Mouse (Mus musculus) hindbrain, embryonic 12.5 days (tissue): ENCODE measurements around the gene Tsnaxip1. TPM values are rescaled to one million over a fixed set of nuclear protein-coding genes. Genes with fewer than 3 reads are reported as not detected.

ENCODE experiments used
- ATAC-seq: fragments of 200-750 bp; cut with Nextera tagmentation; 2 replicates; pipeline ENCODE4 v1.8.0; 2017; ENCODE audit warnings: moderate TSS enrichment; ENCODE audit not compliant: low FRiP score
- H3K27ac ChIP-seq: fragments of 300-500 bp; sonication (generic); 2 replicates; pipeline ENCODE4 v1.5.1; 2016; ENCODE audit warnings: mild to moderate bottlenecking
- H3K27me3 ChIP-seq: fragments of 300-500 bp; sonication (generic); 2 replicates; pipeline ENCODE4 v1.6.1; 2016; ENCODE audit warnings: mild to moderate bottlenecking
- H3K36me3 ChIP-seq: fragments of 300-500 bp; sonication (generic); 2 replicates; pipeline ENCODE4 v1.6.1; 2016; ENCODE audit warnings: mild to moderate bottlenecking
- H3K4me1 ChIP-seq: fragments of 300-500 bp; sonication (generic); 2 replicates; pipeline ENCODE4 v1.6.1; 2016
- H3K4me2 ChIP-seq: fragments of 300-500 bp; sonication (generic); replicated peaks from 2 replicates; pipeline ENCODE4 v1.6.1; 2016; ENCODE audit warnings: mild to moderate bottlenecking
- H3K4me3 ChIP-seq: fragments of 300-500 bp; sonication (generic); 2 replicates; pipeline ENCODE4 v1.5.1; 2016; ENCODE audit warnings: mild to moderate bottlenecking
- H3K9ac ChIP-seq: fragments of 300-500 bp; sonication (generic); 2 replicates; pipeline ENCODE4 v1.6.1; 2016; ENCODE audit warnings: mild to moderate bottlenecking, moderate library complexity
- H3K9me3 ChIP-seq: fragments of 300-500 bp; sonication (generic); replicated peaks from 2 replicates; pipeline ENCODE4 v1.6.1; 2016; ENCODE audit warnings: mild to moderate bottlenecking
- WGBS: fragments of 180-500 bp; shearing (Covaris S2); methylation state at CpG from one replicate; pipeline ENCODE4 v1.1.7; 2016; 5-methylcytosine and 5-hydroxymethylcytosine counted together
- polyA plus RNA-seq: library from polyadenylated mRNA; unstranded; fragments of >200 nt; fragmentation: Nextera tagmentation; extraction: Ambion mirVana; gene quantifications from 2 replicates; pipeline ENCODE4 v1.2.1, GENCODE M21; 2016

Tsnaxip1 gene
- polyA plus RNA-seq, 1 experiment from 2014 or later: 0.84 TPM

- 94% methylated on average over 12 of the region's 12 CpGs for WGBS
- peaks cover 9% of the 10 kb centered on the region for H3K4me1 ChIP-seq
- H3K27ac ChIP-seq: no peak overlapping the region
Measured at GRCm38 (mm10) chr8:105889756-105890465, 62.4 kb downstream of the Tsnaxip1 start.

GRCm38 (mm10) chr8:105890870-105891269, 63.3 kb downstream of the Tsnaxip1 start:
- Histone ChIP-seq H3K36me3 (peaks cover 82% of the 10 kb centered on the region), H3K4me1 (peaks cover 9% of the 10 kb centered on the region), H3K9ac (no peak overlapping the region), H3K27me3 (no peaks in the 10 kb centered on the region), H3K4me2 (no peak overlapping the region), H3K9me3 (no peaks in the 10 kb centered on the region), H3K27ac (no peak overlapping the region), H3K4me3 (no peak overlapping the region)
- 92% methylated on average over 6 of the region's 6 CpGs for WGBS
- ATAC-seq: no peak

More at GRCm38 (mm10) chr8:105889756-105890465, 62.4 kb downstream of the Tsnaxip1 start:
- no peak overlapping the region for H3K4me3 ChIP-seq
- H3K4me2 ChIP-seq: no peak overlapping the region
- no peaks in the 10 kb centered on the region for H3K27me3 ChIP-seq
- ATAC-seq: no peak
- no peaks in the 10 kb centered on the region for H3K9me3 ChIP-seq
- no peak overlapping the region for H3K9ac ChIP-seq
- peaks cover 92% of the 10 kb centered on the region for H3K36me3 ChIP-seq

- Histone ChIP-seq H3K27me3 (no peaks in the 10 kb centered on the region), H3K9ac (no peak overlapping the region), H3K27ac (no peak overlapping the region), H3K4me3 (no peak overlapping the region), H3K4me1 (peaks cover 9% of the 10 kb centered on the region), H3K9me3 (no peaks in the 10 kb centered on the region), H3K4me2 (no peak overlapping the region), H3K36me3 (peaks cover 67% of the 10 kb centered on the region)
- whole genome bisulfite sequencing: 88% methylated on average over 6 of the region's 6 CpGs
- no peak for ATAC-seq
Measured at GRCm38 (mm10) chr8:105892432-105892831, 64.9 kb downstream of the Tsnaxip1 start.

- Histone ChIP-seq H3K4me2 (peak within 1 kb of the TSS; percentile 37), H3K4me1 (peaks cover 9% of the 10 kb centered on the region), H3K36me3 (peaks cover 58% of the 10 kb centered on the region), H3K27ac (peak within 1 kb of the TSS; percentile 57), H3K4me3 (no peak within 1 kb of the TSS), H3K9me3 (no peaks in the 10 kb centered on the region), H3K9ac (peak within 1 kb of the TSS; percentile 32; the same call in 1 of the 2 replicates), H3K27me3 (no peaks in the 10 kb centered on the region)
- 5% methylated on average over 11 of the region's 11 CpGs for WGBS
- peak; percentile 87 for ATAC-seq
Measured at GRCm38 (mm10) chr8:105893339-105893738, 65.8 kb downstream of the Tsnaxip1 start, which contains the start of gene Nrn1l. Nrn1l (plus strand) TSS chr8:105893567.

Other genes starting within 250 kb of the Tsnaxip1 start
- 21.7 and 22.6 TPM in 2 replicates for gene Ripor1, start 222.5 kb upstream of the Tsnaxip1 start, polyA plus RNA-seq
- gene Ctcf, start 191.2 kb upstream of the Tsnaxip1 start, polyA plus RNA-seq: 132 and 139 TPM in 2 replicates
- gene Agrp, start 190.3 kb upstream of the Tsnaxip1 start, polyA plus RNA-seq: 1.3 TPM in 2 replicates
- gene Carmil2, start 141.5 kb upstream of the Tsnaxip1 start, polyA plus RNA-seq: 9.7 and 11.8 TPM in 2 replicates
- gene Acd, start 126.6 kb upstream of the Tsnaxip1 start, polyA plus RNA-seq: 79.1 and 88.0 TPM in 2 replicates
- gene Pard6a, start 126.6 kb upstream of the Tsnaxip1 start, polyA plus RNA-seq: 29.5 and 29.7 TPM in 2 replicates
- gene 4933405L10Rik, start 120.1 kb upstream of the Tsnaxip1 start, polyA plus RNA-seq: 0.39 TPM in 1 of 2 replicates, not detected in the other
- gene Enkd1, start 119.5 kb upstream of the Tsnaxip1 start, polyA plus RNA-seq: 22.4 and 23.6 TPM in 2 replicates
- 63.8 and 68.1 TPM in 2 replicates for gene Gfod2, start 69.1 kb upstream of the Tsnaxip1 start, polyA plus RNA-seq
- 12.8 and 14.6 TPM in 2 replicates for gene Ranbp10, start 381 bp upstream of the Tsnaxip1 start, polyA plus RNA-seq
- 63.8 and 64.5 TPM in 2 replicates for gene Cenpt, start 25.5 kb downstream of the Tsnaxip1 start, polyA plus RNA-seq
- gene Thap11, start 27.4 kb downstream of the Tsnaxip1 start, polyA plus RNA-seq: 74.3 and 77.8 TPM in 2 replicates
- 241 and 248 TPM in 2 replicates for gene Nutf2, start 32.8 kb downstream of the Tsnaxip1 start, polyA plus RNA-seq
- gene Edc4, start 53.1 kb downstream of the Tsnaxip1 start, polyA plus RNA-seq: 69.3 and 72.1 TPM in 2 replicates
- gene Nrn1l, start 65.8 kb downstream of the Tsnaxip1 start, polyA plus RNA-seq: 0.56 and 0.63 TPM in 2 replicates
- 22.4 and 28.7 TPM in 2 replicates for gene Pskh1, start 72.7 kb downstream of the Tsnaxip1 start, polyA plus RNA-seq
- 2.6 and 2.7 TPM in 2 replicates for gene Ctrl, start 106.1 kb downstream of the Tsnaxip1 start, polyA plus RNA-seq
- 27.3 and 30.2 TPM in 2 replicates for gene Psmb10, start 110.7 kb downstream of the Tsnaxip1 start, polyA plus RNA-seq
- 0.57 and 0.79 TPM in 2 replicates for gene Lcat, start 115.7 kb downstream of the Tsnaxip1 start, polyA plus RNA-seq
- 19.5 TPM in 2 replicates for gene Slc12a4, start 138.4 kb downstream of the Tsnaxip1 start, polyA plus RNA-seq
- not detected in 2 replicates for gene Dpep3, start 151.7 kb downstream of the Tsnaxip1 start, polyA plus RNA-seq
- gene Dus2, start 163.6 kb downstream of the Tsnaxip1 start, polyA plus RNA-seq: 16.3 and 20.7 TPM in 2 replicates
- gene Dpep2nb, start 178.2 kb downstream of the Tsnaxip1 start, polyA plus RNA-seq: not detected in 2 replicates
- gene Ddx28, start 184.2 kb downstream of the Tsnaxip1 start, polyA plus RNA-seq: 18.4 and 19.9 TPM in 2 replicates
- gene Nfatc3, start 231.1 kb downstream of the Tsnaxip1 start, polyA plus RNA-seq: 5.7 and 6.7 TPM in 2 replicates